Mouse (Mus musculus) embryonic facial prominence, embryonic 13.5 days (tissue): ENCODE data around the gene Snap25. TPM values are rescaled to one million over a fixed set of nuclear protein-coding genes. Genes with fewer than 3 reads are reported as not detected.

ENCODE experiments used
- ATAC-seq: fragments of 200-750 bp; cut with Nextera tagmentation; 2 replicates; pipeline ENCODE4 v1.8.0; 2017; ENCODE audit warnings: low read depth; ENCODE audit not compliant: insufficient number of reproducible peaks, insufficient read depth, low FRiP score, low TSS enrichment
- H3K27ac ChIP-seq: fragments of 300-500 bp; sonication (generic); 2 replicates; pipeline ENCODE4 v1.5.1; 2015; ENCODE audit warnings: moderate library complexity, mild to moderate bottlenecking, inconsistent platforms
- H3K27me3 ChIP-seq: fragments of 300-500 bp; sonication (generic); 2 replicates; pipeline ENCODE4 v1.6.1; 2015; ENCODE audit warnings: mild to moderate bottlenecking, inconsistent platforms
- H3K36me3 ChIP-seq: fragments of 300-500 bp; sonication (generic); 2 replicates; pipeline ENCODE4 v1.6.1; 2015; ENCODE audit warnings: mild to moderate bottlenecking, inconsistent platforms
- H3K4me1 ChIP-seq: fragments of 300-500 bp; sonication (generic); 2 replicates; pipeline ENCODE4 v1.6.1; 2015; ENCODE audit warnings: inconsistent platforms
- H3K4me2 ChIP-seq: fragments of 300-500 bp; sonication (generic); 2 replicates; pipeline ENCODE4 v1.6.1; 2015; ENCODE audit warnings: moderate library complexity, mild to moderate bottlenecking, inconsistent platforms
- H3K4me3 ChIP-seq: fragments of 300-500 bp; sonication (generic); 2 replicates; pipeline ENCODE4 v1.5.1; 2015; ENCODE audit warnings: mild to moderate bottlenecking, inconsistent platforms
- H3K9ac ChIP-seq: fragments of 300-500 bp; sonication (generic); 2 replicates; pipeline ENCODE4 v1.6.1; 2015; ENCODE audit warnings: mild to moderate bottlenecking, inconsistent platforms
- H3K9me3 ChIP-seq: fragments of 300-500 bp; sonication (generic); 2 replicates; pipeline ENCODE4 v1.6.1; 2016; ENCODE audit warnings: inconsistent platforms
- WGBS: fragments of 180-500 bp; shearing (Covaris S2); methylation state at CpG from one replicate; pipeline ENCODE4 v1.1.7; 2015; ENCODE audit warnings: mixed read lengths; 5-methylcytosine and 5-hydroxymethylcytosine counted together
- polyA plus RNA-seq: library from polyadenylated mRNA; unstranded; fragments of >200 nt; fragmentation: Nextera tagmentation; extraction: Ambion mirVana; gene quantifications from 2 replicates; pipeline ENCODE4 v1.2.1, GENCODE M21; 2015

Gene Snap25
- polyA plus RNA-seq, 1 experiment from 2014 or later = 4.4 TPM

DNA sequence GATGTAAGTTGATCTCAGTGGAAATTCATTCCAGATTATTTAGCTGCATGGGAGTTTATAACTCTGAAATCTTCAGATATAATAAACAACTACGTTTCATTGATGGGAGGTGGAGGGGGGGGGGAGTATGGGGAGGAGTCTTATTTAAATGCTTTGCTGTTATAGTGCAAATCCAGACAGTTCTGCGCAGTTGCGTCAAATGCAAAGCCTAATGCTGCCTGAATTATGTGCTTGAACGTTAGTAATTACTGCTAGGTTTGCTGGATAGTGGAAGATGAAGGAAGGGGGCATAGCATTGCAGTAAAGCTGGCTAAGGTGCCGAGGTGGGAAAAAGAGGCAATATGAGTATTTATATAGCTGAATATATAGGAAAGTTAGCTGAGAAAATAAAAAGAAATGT is 2.3 kb downstream of the Snap25 start:
- WGBS = 69% methylated on average over 5 of the region's 5 CpGs
- no peak overlapping the region for H3K9ac ChIP-seq
- no peak overlapping the region for H3K4me3 ChIP-seq

DNA sequence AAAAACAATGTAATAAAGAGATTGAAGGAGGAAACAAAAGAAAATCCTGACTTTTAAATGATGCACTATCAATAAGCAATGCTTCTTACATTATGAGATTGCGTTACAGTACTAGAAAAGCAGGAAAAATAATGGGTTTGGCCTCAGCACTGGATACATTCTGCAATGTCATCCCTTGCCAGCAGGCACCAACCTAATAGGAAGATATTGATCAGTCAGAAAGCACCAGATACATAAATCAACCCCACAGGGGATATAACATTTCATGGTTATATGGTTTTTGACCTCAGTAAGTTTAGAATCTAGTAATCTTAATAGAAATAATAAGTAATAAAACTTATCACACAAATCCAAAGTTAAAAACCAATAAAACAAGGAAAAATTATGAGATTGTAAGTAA is 3.1 kb downstream of the Snap25 start:
- Histone ChIP-seq H3K9me3 (no peaks in the 10 kb centered on the region), H3K4me1 (peaks cover 18% of the 10 kb centered on the region), H3K27me3 (peaks cover 27% of the 10 kb centered on the region), H3K4me3 (no peak overlapping the region), H3K9ac (no peak overlapping the region), H3K27ac (no peak overlapping the region), H3K4me2 (no peak overlapping the region), H3K36me3 (no peaks in the 10 kb centered on the region)
- ATAC-seq = no peak
- WGBS = 91% methylated on average over 1 of the region's 1 CpGs

More for the DNA sequence above, 2.3 kb downstream of the Snap25 start:
- no peak overlapping the region for H3K4me2 ChIP-seq
- H3K9me3 ChIP-seq = no peaks in the 10 kb centered on the region
- no peaks in the 10 kb centered on the region for H3K36me3 ChIP-seq
- peaks cover 18% of the 10 kb centered on the region for H3K4me1 ChIP-seq
- ATAC-seq = no peak
- no peak overlapping the region for H3K27ac ChIP-seq
- peaks cover 35% of the 10 kb centered on the region for H3K27me3 ChIP-seq

DNA sequence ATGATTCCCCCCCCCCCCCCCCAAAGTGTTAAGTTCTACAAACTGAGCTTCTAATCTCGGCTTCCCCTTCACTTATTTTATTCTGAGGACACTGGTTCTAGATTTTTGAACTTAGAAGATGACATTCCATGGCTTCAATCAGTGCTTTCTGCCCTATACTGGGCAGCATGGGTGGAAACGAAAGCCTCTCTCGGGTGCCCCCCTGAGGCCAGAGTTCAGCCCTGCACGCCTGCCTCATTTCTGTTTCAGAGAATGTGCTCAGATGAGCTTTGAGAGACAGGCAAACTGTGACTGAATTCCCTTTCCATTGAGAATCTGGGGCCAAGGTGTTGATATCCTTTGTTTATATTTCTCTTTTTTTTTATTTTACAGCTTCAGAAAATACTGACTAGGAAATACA is 7.0 kb downstream of the Snap25 start:
- H3K9ac ChIP-seq = no peak overlapping the region

DNA sequence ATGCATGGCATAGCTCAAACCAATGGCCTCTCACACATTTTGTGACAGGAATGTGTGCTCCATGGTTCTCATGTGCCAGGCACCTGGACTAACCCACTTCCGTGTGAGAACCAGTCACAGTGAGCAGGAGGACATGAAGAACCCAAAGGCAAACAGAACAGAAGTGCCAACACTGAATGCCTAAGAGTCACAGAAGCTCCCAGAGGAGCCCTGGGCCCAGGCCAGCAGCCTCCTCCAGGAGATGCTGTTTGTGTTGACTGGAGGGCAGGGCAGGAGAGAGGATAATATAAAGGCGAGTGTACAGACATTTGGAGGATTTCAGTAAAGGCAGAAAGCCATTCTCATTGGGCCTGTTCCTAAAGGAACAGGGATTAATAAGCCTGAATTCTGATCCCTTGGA is 25.0 kb downstream of the Snap25 start:
- WGBS = 69% methylated on average over 2 of the region's 2 CpGs
- no peaks in the 10 kb centered on the region for H3K4me1 ChIP-seq
- no peak overlapping the region for H3K27ac ChIP-seq
- ATAC-seq = no peak
- no peak overlapping the region for H3K9ac ChIP-seq
- no peak overlapping the region for H3K4me3 ChIP-seq
- no peak overlapping the region for H3K4me2 ChIP-seq
- no peaks in the 10 kb centered on the region for H3K36me3 ChIP-seq
- peaks cover 3% of the 10 kb centered on the region; the same call in 1 of the 2 replicates for H3K9me3 ChIP-seq
- no peaks in the 10 kb centered on the region for H3K27me3 ChIP-seq

More for the DNA sequence above, 7.0 kb downstream of the Snap25 start:
- ATAC-seq = no peak
- Histone ChIP-seq H3K4me1 (no peaks in the 10 kb centered on the region), H3K36me3 (no peaks in the 10 kb centered on the region), H3K27me3 (no peaks in the 10 kb centered on the region), H3K4me2 (no peak overlapping the region), H3K9me3 (no peaks in the 10 kb centered on the region), H3K4me3 (no peak overlapping the region), H3K27ac (no peak overlapping the region)
- 28% methylated on average over 4 of the region's 4 CpGs for WGBS

DNA sequence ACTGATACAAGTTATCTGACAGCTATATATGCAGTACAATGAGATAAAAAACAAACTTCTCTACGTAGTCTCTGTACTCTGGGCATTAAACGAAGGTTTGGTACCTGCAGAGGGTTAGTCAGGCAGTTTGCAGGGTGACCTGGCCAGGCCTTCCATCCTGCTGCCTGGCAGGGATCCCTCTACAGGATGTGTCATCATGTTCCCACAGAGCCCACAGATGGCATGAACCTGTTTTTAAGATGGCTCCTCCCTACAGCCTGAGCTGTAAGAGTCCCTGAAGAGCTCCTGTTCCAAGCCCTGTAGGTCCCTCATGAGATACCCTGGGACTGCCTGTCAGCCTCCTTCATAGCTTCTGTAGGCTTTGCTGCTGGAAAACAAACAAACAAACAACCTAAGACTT is 29.0 kb downstream of the Snap25 start:
- Histone ChIP-seq H3K27ac (no peak overlapping the region), H3K4me3 (no peak overlapping the region), H3K9me3 (peaks cover 3% of the 10 kb centered on the region; the same call in 1 of the 2 replicates), H3K4me2 (no peak overlapping the region), H3K36me3 (no peaks in the 10 kb centered on the region), H3K4me1 (no peaks in the 10 kb centered on the region), H3K9ac (no peak overlapping the region), H3K27me3 (no peaks in the 10 kb centered on the region)
- 85% methylated on average over 2 of the region's 2 CpGs for WGBS
- no peak for ATAC-seq

DNA sequence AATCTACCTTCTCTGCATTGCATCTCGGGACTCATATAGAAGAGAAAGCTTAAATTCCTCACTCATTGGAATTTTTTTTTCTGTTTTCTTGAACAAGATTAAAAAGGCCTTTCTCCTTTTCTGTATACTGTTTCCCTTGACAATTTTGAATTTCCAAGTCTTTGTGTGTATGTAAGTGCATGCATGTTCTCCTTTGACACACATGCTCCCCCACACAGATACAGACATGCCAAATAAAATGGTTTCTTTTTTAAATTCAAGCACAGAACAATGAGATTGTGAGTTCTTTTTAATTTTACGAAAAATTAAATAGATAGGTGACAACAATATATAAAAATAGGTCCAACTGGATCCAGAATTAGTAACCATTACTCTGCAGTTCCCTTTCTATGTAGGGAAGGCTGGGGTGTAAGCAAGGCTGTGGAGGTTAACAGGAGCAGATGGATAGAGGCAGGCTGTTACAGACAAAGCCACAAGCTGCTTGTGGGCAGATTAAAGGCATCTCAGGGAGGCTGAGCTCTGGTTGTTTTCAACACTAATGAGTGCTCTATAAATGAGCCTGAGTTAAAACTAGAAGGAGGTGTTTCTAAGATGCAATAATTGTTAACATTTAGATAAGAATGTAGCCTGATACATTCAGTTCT is 31.6 kb downstream of the Snap25 start:
- 84% methylated on average over 2 of the region's 2 CpGs for WGBS
- no peak for ATAC-seq
- no peak overlapping the region for H3K4me3 ChIP-seq

DNA sequence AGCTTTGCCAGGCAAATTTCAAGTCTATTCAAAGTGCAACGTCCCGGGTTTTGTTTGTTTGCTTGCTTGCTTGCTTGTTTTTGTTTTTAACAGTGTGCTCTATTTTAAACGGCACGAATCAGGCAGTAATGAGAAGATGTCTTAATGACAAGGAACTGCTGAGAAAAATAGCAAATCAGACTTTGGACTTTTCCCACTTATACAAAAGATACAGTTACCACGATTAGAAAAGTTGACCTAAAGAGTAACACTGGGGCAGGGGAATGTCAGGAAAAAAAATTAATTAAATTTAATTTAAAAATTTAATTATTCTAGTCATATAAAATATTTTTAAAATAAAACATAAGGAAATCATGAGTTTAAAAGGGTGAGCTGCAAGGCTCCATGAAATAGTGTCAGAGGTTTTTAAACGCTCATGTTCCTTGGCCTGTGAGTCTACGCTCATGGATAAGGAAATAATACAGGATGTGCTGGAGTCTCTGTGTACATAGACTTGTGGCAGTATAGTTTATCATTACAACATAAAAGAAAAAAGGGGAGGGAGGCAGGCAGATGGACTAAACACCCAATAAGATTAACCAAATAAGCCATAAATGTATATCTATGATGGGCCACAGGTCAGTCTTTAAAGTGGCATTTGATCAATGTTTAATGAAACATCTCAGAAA is 32.2 kb downstream of the Snap25 start:
- Histone ChIP-seq H3K27me3 (no peaks in the 10 kb centered on the region), H3K4me3 (no peak overlapping the region), H3K27ac (no peak overlapping the region), H3K4me2 (no peak overlapping the region), H3K9ac (no peak overlapping the region), H3K4me1 (no peaks in the 10 kb centered on the region), H3K36me3 (no peaks in the 10 kb centered on the region), H3K9me3 (no peaks in the 10 kb centered on the region)
- ATAC-seq = no peak
- 71% methylated on average over 7 of the region's 7 CpGs for WGBS

More for the DNA sequence above, 31.6 kb downstream of the Snap25 start:
- Histone ChIP-seq H3K27me3 (no peaks in the 10 kb centered on the region), H3K36me3 (no peaks in the 10 kb centered on the region), H3K4me1 (no peaks in the 10 kb centered on the region), H3K9ac (no peak overlapping the region), H3K4me2 (no peak overlapping the region), H3K27ac (no peak overlapping the region), H3K9me3 (peaks cover 3% of the 10 kb centered on the region; the same call in 1 of the 2 replicates)

DNA sequence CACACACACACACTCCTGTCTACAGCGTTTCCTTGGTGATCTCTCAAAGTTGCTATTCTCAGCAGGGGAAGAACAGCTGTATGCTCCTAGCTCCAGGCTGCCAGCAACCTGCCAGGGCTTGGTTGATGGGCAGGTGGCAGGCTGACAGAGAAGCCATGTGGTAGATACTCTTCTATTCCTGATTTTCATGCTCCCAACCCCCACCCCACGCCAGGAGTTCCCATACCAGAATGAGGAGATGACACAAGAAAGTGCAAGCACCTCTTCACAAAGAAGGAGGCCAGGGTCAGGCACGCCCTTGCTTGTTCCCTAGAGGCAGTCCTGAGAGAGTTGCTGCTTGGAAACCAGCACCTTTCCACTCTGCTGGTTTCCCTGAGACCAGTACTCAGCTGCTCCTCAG is 40.4 kb downstream of the Snap25 start:
- Histone ChIP-seq H3K27ac (no peak overlapping the region), H3K9me3 (no peaks in the 10 kb centered on the region), H3K4me3 (no peak overlapping the region), H3K36me3 (no peaks in the 10 kb centered on the region), H3K4me2 (no peak overlapping the region), H3K9ac (no peak overlapping the region), H3K27me3 (no peaks in the 10 kb centered on the region), H3K4me1 (no peaks in the 10 kb centered on the region)
- no peak for ATAC-seq
- 38% methylated on average over 3 of the region's 3 CpGs for WGBS

DNA sequence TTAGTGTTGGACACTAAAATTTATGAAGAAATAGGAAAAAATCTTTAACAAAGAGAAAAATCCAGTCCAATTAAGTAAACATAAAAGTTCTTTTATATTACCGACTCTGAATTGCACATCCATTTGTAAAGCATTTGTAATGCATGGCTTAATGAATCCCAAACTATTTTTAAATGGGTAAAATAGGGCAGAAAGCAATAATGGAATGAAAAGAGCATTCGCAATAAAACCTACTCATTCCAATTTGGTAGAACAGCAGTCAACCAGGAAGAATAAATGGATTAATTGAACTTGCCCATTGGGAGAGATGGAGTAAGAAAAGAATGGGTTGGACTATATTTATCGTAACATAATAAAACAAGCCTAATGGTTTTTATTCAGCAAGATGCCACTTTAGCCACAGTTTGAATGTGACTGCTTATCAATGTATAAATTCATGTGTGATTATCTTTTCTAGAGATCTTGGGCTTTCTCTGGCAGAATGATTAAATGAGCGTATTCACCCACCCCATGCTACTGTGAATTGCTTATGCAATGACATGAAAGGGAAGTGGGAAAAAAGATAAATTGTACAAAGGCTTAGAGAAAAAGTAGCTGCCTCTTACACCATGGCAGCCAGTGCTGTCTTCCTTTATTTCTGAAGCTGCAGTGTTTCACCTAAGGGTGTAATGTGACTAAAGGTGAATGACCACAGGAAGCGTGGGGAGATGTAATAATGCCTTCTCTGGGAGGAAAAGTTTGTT is 45.7 kb downstream of the Snap25 start:
- no peaks in the 10 kb centered on the region for H3K27me3 ChIP-seq
- WGBS = 77% methylated on average over 5 of the region's 5 CpGs
- H3K9me3 ChIP-seq = no peaks in the 10 kb centered on the region
- H3K4me2 ChIP-seq = no peak overlapping the region
- H3K27ac ChIP-seq = no peak overlapping the region
- H3K4me3 ChIP-seq = no peak overlapping the region
- no peak overlapping the region for H3K9ac ChIP-seq
- H3K4me1 ChIP-seq = no peaks in the 10 kb centered on the region
- no peaks in the 10 kb centered on the region for H3K36me3 ChIP-seq
- no peak for ATAC-seq

DNA sequence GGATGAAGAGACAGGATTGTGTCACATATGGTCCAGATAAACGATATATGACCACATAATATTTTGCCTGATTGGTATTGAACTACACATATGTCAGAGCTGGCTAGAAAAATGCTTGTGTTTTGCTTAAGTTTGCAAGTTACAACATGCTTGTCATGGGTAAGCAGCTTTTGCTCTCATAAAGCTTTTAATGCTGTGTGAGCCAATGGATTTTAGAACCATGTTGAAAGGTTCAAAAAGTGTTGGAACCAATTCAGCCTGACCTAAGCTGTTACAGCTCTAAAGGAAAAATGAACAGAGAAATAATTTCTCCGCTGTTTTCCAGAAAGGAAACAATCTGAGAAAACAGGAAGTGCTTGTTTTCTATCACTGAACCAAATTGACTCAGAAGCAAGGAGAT is 64.9 kb downstream of the Snap25 start:
- Histone ChIP-seq H3K4me2 (no peak overlapping the region), H3K36me3 (no peaks in the 10 kb centered on the region), H3K9ac (no peak overlapping the region), H3K27me3 (no peaks in the 10 kb centered on the region), H3K4me3 (no peak overlapping the region), H3K27ac (no peak overlapping the region), H3K4me1 (no peaks in the 10 kb centered on the region), H3K9me3 (no peaks in the 10 kb centered on the region)
- WGBS = 62% methylated on average over 2 of the region's 2 CpGs
- ATAC-seq = no peak

DNA sequence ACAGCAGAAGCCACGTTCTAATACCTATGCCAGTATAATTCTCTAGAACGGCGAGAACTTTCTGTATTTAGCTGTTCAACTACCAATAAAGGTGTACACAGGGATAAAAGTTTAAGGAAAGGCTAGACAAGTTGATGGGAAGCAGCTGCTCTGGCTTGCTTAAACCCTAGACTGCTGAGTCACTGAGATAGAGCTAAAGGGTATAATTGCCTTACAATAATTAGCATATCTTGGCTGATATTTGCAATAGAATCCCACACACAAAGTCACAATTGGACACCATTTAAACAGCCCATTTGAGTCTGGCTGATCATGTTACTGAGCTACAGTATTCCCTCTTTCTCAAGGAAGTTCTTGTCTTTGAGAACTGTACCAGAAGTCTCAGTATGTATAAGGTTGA is 65.4 kb downstream of the Snap25 start:
- 81% methylated on average over 3 of the region's 3 CpGs for WGBS
- ATAC-seq = no peak

DNA sequence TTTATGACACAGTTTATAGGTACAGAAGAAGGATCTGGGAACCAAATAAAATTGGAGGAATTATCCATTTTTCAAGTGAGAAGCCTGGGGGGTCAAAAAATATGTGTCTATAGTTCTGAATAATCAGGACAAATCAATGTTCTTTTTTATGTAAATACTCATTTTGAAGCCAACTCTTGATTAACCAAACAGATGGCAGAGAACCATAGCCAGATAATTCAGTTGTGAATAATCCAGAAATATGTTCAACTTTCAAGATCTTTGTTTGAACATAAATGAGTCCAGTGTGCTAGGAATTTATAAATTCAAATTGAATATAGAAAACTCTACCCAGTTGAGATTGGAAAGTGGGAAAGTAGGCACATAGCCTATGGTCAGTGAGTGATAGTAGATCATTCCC is 67.0 kb downstream of the Snap25 start:
- no peak for ATAC-seq
- Histone ChIP-seq H3K4me3 (no peak overlapping the region), H3K27me3 (no peaks in the 10 kb centered on the region), H3K36me3 (no peaks in the 10 kb centered on the region), H3K4me1 (no peaks in the 10 kb centered on the region), H3K4me2 (no peak overlapping the region), H3K9ac (no peak overlapping the region), H3K9me3 (no peaks in the 10 kb centered on the region), H3K27ac (no peak overlapping the region)

More for the DNA sequence above, 65.4 kb downstream of the Snap25 start:
- Histone ChIP-seq H3K36me3 (no peaks in the 10 kb centered on the region), H3K4me3 (no peak overlapping the region), H3K9ac (no peak overlapping the region), H3K9me3 (no peaks in the 10 kb centered on the region), H3K4me1 (no peaks in the 10 kb centered on the region), H3K27me3 (no peaks in the 10 kb centered on the region), H3K4me2 (no peak overlapping the region), H3K27ac (no peak overlapping the region)
